Mouse (Mus musculus) kidney, embryonic 15.5 days (tissue): ENCODE data around the gene Col1a2. TPM values are rescaled to one million over a fixed set of nuclear protein-coding genes. Genes with fewer than 3 reads are reported as not detected.

Source experiments
- polyA plus RNA-seq: library from polyadenylated mRNA; unstranded; fragments of >200 nt; fragmentation: Nextera tagmentation; extraction: Ambion mirVana; gene quantifications from 2 replicates; pipeline ENCODE4 v1.2.1, GENCODE M21; 2015

The Col1a2 gene
- polyA plus RNA-seq, 1 experiment from 2014 or later = 639 TPM

Other genes with a start within 250 kb of the Col1a2 start
- gene Casd1, start 96.0 kb downstream of the Col1a2 start, polyA plus RNA-seq = 31.6 and 34.1 TPM in 2 replicates
- gene Sgce, start 242.4 kb downstream of the Col1a2 start, polyA plus RNA-seq = 46.8 and 48.7 TPM in 2 replicates
- 4.1 and 4.4 TPM in 2 replicates for gene Peg10, start 242.5 kb downstream of the Col1a2 start, polyA plus RNA-seq